Mouse (Mus musculus) stomach, postnatal 0 days (tissue): Measurements from ENCODE around the gene Lrrk1. TPM values are rescaled to one million over a fixed set of nuclear protein-coding genes. Genes with fewer than 3 reads are reported as not detected.
A peak's percentile ranks its signal among the peaks of the same experiment; 100 is the strongest.

ENCODE experiments used
- ATAC-seq: fragments of 200-750 bp; cut with Nextera tagmentation; 2 replicates; pipeline ENCODE4 v1.8.0; 2017; ENCODE audit not compliant: low FRiP score, low TSS enrichment
- DNase-seq: peaks from one replicate; pipeline ENCODE4 v3.0.0-alpha.2; 2016; ENCODE audit warnings: low spot score
- H3K27ac ChIP-seq: fragments of 300-500 bp; sonication (generic); replicated peaks from 2 replicates; pipeline ENCODE4 v1.5.1; 2014; ENCODE audit warnings: mild to moderate bottlenecking, control low read depth
- H3K27me3 ChIP-seq: fragments of 300-500 bp; sonication (generic); 2 replicates; pipeline ENCODE4 v1.6.1; 2014; ENCODE audit warnings: low read length; ENCODE audit not compliant: control insufficient read depth, insufficient read depth
- H3K36me3 ChIP-seq: fragments of 300-500 bp; sonication (generic); 2 replicates; pipeline ENCODE4 v1.6.1; 2014; ENCODE audit warnings: low read length, mixed read lengths; ENCODE audit not compliant: control insufficient read depth, insufficient read depth
- H3K4me1 ChIP-seq: fragments of 300-500 bp; sonication (generic); replicated peaks from 2 replicates; pipeline ENCODE4 v1.6.1; 2014; ENCODE audit warnings: antibody characterized with exemption; ENCODE audit not compliant: control insufficient read depth, insufficient read depth
- H3K4me2 ChIP-seq: fragments of 300-500 bp; sonication (generic); replicated peaks from 2 replicates; pipeline ENCODE4 v1.6.1; 2014; ENCODE audit warnings: low read depth, mild to moderate bottlenecking, control low read depth, moderate library complexity
- H3K4me3 ChIP-seq: fragments of 300-500 bp; sonication (generic); 2 replicates; pipeline ENCODE4 v1.5.1; 2014; ENCODE audit warnings: low read depth, low read length, control low read depth
- H3K9ac ChIP-seq: fragments of 300-500 bp; sonication (generic); 2 replicates; pipeline ENCODE4 v1.6.1; 2014; ENCODE audit warnings: mild to moderate bottlenecking, low read length, control low read depth, mixed read lengths
- H3K9me3 ChIP-seq: fragments of 300-500 bp; sonication (generic); 2 replicates; pipeline ENCODE4 v1.6.1; 2016; ENCODE audit warnings: low read length; ENCODE audit not compliant: control insufficient read depth
- CTCF ChIP-seq: IDR thresholded peaks from 2 replicates; pipeline ENCODE4 v1.5.1; 2016; ENCODE audit warnings: antibody characterized with exemption, low read depth, mild to moderate bottlenecking, moderate library complexity
- EP300 ChIP-seq: optimal IDR thresholded peaks from 2 replicates; pipeline ENCODE3; 2016; ENCODE audit warnings: antibody characterized with exemption
- WGBS: fragments of 180-500 bp; shearing (Covaris S2); extraction: QIAGEN DNeasy Blood & Tissue Kit; methylation state at CpG from one replicate; pipeline ENCODE4 v1.1.7; 2014; 5-methylcytosine and 5-hydroxymethylcytosine counted together
- polyA plus RNA-seq: library from polyadenylated mRNA; unstranded; fragments of >200 nt; fragmentation: Nextera tagmentation; extraction: Ambion mirVana; gene quantifications from 2 replicates; pipeline ENCODE4 v1.2.1, GENCODE M21; 2015

The Lrrk1 gene
- polyA plus RNA-seq, 1 experiment from 2014 or later = 9.2 TPM

GRCm38 (mm10) chr7:66354911-66355310, 33.2 kb downstream of the Lrrk1 start:
- Histone ChIP-seq H3K4me3 (no peak overlapping the region), H3K36me3 (no peaks in the 10 kb centered on the region), H3K4me2 (no peak overlapping the region), H3K9me3 (no peaks in the 10 kb centered on the region), H3K27me3 (no peaks in the 10 kb centered on the region), H3K27ac (no peak overlapping the region), H3K4me1 (no peaks in the 10 kb centered on the region), H3K9ac (no peak overlapping the region)
- TF ChIP-seq CTCF (no peak), EP300 (no peak)
- ATAC-seq = no peak
- 71% methylated on average over 3 of the region's 3 CpGs for WGBS
- DNase-seq = no peak

- Histone ChIP-seq H3K27me3 (no peaks in the 10 kb centered on the region), H3K9ac (no peak overlapping the region), H3K4me2 (no peak overlapping the region), H3K4me3 (no peak overlapping the region), H3K9me3 (no peaks in the 10 kb centered on the region), H3K36me3 (no peaks in the 10 kb centered on the region), H3K27ac (no peak overlapping the region), H3K4me1 (no peaks in the 10 kb centered on the region)
- ATAC-seq = no peak
- DNase-seq = no peak
- TF ChIP-seq CTCF (no peak), EP300 (no peak)
- WGBS = 80% methylated on average over 4 of the region's 4 CpGs
Measured at GRCm38 (mm10) chr7:66351074-66351473, 37.1 kb downstream of the Lrrk1 start.

GRCm38 (mm10) chr7:66349670-66350069, 38.5 kb downstream of the Lrrk1 start:
- Histone ChIP-seq H3K9me3 (no peaks in the 10 kb centered on the region), H3K9ac (no peak overlapping the region), H3K4me2 (no peak overlapping the region), H3K27me3 (no peaks in the 10 kb centered on the region), H3K36me3 (no peaks in the 10 kb centered on the region), H3K4me3 (no peak overlapping the region), H3K27ac (no peak overlapping the region), H3K4me1 (no peaks in the 10 kb centered on the region)
- WGBS = 42% methylated on average over 11 of the region's 11 CpGs
- DNase-seq (peak; percentile 46), ATAC-seq (peak; percentile 69; the same call in 1 of the 2 replicates)
- TF ChIP-seq EP300 (no peak), CTCF (no peak)

GRCm38 (mm10) chr7:66348588-66348987, 39.6 kb downstream of the Lrrk1 start:
- H3K27ac ChIP-seq = no peak overlapping the region
- no peaks in the 10 kb centered on the region for H3K27me3 ChIP-seq
- 81% methylated on average over 10 of the region's 10 CpGs for WGBS
- no peaks in the 10 kb centered on the region for H3K4me1 ChIP-seq
- no peak overlapping the region for H3K9ac ChIP-seq
- no peak overlapping the region for H3K4me3 ChIP-seq
- no peak for DNase-seq
- no peaks in the 10 kb centered on the region for H3K9me3 ChIP-seq
- no peak for TF ChIP-seq CTCF
- no peak for TF ChIP-seq EP300
- ATAC-seq = no peak
- H3K4me2 ChIP-seq = no peak overlapping the region
- no peaks in the 10 kb centered on the region for H3K36me3 ChIP-seq

GRCm38 (mm10) chr7:66346959-66347663, 41.0 kb downstream of the Lrrk1 start:
- Histone ChIP-seq H3K36me3 (no peaks in the 10 kb centered on the region), H3K9me3 (no peaks in the 10 kb centered on the region), H3K4me3 (no peak overlapping the region), H3K4me1 (no peaks in the 10 kb centered on the region), H3K27me3 (no peaks in the 10 kb centered on the region), H3K27ac (no peak overlapping the region), H3K4me2 (no peak overlapping the region), H3K9ac (no peak overlapping the region)
- DNase-seq (no peak), ATAC-seq (no peak)
- no peak for TF ChIP-seq CTCF
- no peak for TF ChIP-seq EP300
- 48% methylated on average over 9 of the region's 9 CpGs for WGBS

GRCm38 (mm10) chr7:66343307-66343706, 44.8 kb downstream of the Lrrk1 start:
- Histone ChIP-seq H3K4me1 (peaks cover 8% of the 10 kb centered on the region), H3K27ac (no peak overlapping the region), H3K36me3 (no peaks in the 10 kb centered on the region), H3K9me3 (no peaks in the 10 kb centered on the region), H3K27me3 (no peaks in the 10 kb centered on the region), H3K9ac (no peak overlapping the region), H3K4me2 (no peak overlapping the region), H3K4me3 (no peak overlapping the region)
- WGBS = 56% methylated on average over 5 of the region's 5 CpGs
- TF ChIP-seq EP300 (no peak), CTCF (no peak)
- DNase-seq (no peak), ATAC-seq (no peak)
